Mouse (Mus musculus) WW6 (cell line): ENCODE results near the gene Abcb9.
"Not testable (repeated sequence)": the region's sequence is repeated elsewhere in the genome, so short reads cannot be mapped to it uniquely, and the experiment has no call there.

Source experiments
- DNase-seq: peaks from one replicate; pipeline ENCODE4 v3.0.0-alpha.2; 2013; ENCODE audit warnings: low read depth, low spot score

Abcb9 gene

DNA sequence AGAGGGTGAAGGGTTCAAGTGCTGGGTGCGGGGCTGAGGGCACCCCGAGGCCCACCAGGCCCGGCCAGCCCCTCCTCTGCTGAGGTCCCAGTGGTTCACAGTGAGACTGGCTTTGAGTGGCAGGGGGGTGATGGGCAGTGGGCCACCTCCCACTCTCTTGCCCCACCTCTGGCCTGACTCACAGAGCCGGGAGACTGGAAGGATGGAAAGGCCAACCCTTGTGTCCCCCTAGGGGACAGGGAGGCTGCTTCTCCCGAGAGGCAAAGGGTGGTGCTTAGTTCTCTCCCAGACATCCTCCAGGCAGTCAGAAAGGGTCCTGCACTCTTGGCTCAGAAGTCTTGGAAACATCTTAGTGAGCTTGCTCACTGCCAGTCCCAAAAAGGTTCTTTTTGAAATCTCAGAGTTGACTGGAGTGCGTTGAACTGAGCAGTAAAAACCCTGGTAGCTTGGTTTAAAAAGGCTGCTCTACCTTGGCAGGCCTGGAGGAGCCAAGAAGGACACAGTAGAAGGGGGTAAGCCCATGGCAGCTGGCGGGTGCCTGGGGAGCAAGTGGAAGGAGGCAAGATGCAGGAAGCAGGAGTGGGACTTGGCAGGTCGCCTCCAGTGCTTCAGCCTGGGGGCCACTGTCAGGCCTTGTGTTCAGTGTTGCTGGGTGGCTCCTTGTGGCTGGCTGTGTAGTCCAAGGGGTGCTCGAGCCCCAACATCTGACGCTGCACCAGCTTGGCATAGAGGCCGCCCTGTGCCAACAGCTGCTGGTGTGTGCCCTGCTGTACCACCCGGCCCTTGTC, 33.4 kb downstream of the Abcb9 start:
- no peak for DNase-seq

DNA sequence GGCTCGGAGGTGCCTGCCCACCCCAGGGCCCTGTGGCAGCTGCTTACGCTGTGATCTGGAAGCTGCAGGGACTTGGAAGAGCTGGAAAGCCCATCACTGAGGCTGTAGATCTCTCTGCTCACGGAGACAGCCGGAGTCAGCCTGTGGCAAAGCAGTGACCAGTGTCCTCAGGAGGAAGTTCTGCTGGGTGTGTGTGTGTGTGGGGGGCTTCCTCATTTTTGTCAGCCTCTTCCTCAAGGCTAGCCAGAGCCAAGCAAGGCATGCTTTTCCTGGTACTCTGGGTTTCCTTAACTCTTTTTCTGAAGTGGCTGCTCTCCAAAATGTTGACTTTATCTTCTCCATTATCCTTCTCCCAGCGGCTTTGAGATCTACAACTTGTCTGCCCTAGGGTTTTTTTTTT, 35.9 kb downstream of the Abcb9 start:
- DNase-seq: no peak

DNA sequence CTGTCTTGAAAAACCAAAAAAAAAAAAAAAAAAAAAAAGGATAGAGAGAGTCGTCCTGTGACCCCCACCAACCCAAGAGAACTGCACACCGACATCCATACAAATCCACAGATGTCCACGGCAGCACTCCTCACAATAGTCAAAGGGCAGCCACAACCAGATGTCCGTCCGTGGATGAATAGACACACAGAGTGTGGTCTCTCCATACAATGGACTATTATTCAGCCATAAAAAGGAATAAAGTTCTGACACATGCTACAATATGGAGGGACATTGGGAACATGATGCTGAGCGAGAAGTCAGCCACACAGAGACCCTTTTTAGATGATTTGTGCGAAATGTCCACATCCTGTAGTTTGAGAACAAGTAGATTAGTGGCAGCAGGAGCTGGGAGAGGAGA, 36.8 kb downstream of the Abcb9 start:
- DNase-seq: no peak

- no peak for DNase-seq
Observed at GRCm38 (mm10) chr5:124056956-124057355, 38.6 kb downstream of the Abcb9 start.

DNA sequence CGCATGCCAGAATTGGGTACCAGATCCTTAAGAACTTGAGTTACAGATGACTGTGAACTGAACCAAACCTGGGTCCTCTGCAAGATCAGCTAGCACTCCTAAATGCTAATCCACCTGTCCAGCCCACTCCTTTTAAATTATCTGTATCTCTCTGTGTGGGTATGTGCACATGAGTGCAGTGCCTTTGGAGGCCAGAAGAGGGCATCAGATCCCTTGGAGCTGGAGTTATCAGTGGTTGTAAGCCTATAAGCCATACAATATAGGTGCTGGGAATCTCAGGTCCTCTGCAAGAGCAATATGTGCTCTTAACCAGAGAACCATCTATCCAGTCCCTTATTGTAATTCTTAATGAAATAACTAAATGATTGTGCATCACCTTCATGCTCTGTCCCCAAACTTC, 39.4 kb downstream of the Abcb9 start:
- no peak for DNase-seq

DNA sequence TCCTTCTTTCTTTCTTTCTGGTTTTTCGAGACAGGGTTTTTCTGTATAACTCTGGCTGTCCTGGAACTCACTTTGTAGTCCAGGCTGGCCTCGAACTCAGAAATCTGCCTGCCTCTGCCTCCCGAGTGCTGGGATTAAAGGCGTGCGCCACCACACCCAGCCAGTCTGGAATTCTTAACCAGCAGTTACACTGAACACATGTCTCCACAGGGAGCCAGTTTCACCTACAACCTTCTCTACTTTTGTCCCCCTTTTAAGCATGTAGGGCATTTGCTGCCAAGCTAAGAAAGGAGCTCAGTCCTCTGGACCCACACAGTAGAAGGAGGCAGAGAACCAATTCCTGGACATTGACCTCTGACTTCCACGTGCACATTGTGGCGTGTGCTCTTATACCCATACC, 43.0 kb downstream of the Abcb9 start:
- DNase-seq: not testable (repeated sequence)

- no peak for DNase-seq
Observed at GRCm38 (mm10) chr5:124051899-124052491, 43.6 kb downstream of the Abcb9 start.

DNA sequence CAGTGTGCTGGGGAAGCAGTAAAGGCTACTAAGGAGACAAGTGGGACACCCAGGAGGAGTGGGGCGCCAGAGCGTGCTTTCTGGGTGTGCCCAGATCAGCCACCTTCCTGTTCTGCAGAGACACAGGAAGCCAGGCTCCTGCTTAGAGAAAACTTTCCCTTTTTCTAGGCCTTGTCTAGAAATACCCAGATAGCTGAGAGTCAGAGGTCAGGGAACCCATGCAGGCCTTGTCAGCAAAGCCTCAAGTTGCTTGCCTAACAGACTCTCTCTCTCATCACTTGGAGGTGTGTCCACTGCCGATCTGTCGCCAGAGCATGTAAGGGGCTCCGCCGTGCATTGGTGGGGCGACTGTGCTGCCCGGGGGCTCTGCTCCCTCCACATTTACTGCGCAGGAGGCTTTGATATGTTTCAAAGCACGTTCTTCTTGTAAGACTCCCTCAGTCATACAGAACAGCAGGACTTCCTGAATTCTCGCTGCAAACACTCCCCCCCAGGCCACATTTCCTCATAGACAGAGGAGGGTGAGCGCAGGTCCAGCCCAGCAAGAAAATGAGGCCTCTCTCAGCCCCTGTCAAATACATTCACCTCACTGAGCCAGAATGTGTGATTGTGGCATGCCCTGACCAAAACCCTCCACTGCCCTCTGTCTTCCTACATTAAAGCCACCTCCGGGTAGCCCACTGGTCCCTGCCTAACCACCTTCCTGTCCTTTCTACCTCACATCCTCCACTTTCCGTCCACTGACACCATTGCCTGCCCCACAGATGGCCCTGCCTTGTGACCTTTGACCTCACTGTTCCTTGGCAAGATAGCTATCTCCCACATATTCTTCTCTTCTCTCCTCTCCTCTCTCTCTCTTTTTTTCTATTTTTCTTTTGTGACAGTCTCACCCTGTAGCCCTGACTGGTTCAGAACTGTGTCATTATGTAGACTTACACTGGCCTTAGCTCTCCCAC, 45.2 kb downstream of the Abcb9 start:
- DNase-seq: no peak

GRCm38 (mm10) chr5:124049249-124050045, 46.2 kb downstream of the Abcb9 start:
- no peak for DNase-seq

DNA sequence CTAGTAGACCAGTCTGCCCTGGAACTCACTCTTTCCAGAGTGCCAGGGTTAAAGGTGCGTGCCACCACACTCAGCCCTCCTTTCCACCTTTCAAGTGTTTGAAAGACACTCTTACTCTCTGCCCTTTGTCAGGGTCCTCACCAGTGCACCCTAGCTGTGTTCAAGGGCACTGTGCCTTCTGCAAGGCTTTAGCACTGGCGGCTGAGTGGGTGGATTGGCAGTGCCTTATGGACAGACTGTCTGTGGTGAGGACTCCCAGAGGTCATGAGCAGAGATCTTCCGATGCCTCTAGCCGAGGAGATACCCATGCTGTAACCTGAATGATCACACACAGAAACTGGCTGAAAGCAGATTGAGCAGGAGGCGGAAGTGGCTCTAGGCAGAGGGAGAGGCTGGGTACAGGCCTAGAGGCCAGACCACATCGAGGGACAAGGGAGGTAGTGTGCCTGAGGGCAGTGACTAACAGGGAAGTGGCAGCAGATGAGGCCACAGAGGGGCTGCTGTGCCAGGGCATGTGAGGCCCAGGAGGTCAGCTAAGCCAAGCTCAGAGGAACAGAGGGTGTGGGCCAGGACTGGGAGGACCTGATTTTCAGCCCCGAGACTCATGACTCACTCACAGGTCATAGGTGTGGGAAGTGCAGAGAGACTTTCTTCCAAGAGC, 48.7 kb downstream of the Abcb9 start:
- DNase-seq: no peak

- DNase-seq: no peak
Observed at GRCm38 (mm10) chr5:124045453-124046010, 50.1 kb downstream of the Abcb9 start.

GRCm38 (mm10) chr5:124043999-124044398, 51.6 kb downstream of the Abcb9 start:
- no peak for DNase-seq

DNA sequence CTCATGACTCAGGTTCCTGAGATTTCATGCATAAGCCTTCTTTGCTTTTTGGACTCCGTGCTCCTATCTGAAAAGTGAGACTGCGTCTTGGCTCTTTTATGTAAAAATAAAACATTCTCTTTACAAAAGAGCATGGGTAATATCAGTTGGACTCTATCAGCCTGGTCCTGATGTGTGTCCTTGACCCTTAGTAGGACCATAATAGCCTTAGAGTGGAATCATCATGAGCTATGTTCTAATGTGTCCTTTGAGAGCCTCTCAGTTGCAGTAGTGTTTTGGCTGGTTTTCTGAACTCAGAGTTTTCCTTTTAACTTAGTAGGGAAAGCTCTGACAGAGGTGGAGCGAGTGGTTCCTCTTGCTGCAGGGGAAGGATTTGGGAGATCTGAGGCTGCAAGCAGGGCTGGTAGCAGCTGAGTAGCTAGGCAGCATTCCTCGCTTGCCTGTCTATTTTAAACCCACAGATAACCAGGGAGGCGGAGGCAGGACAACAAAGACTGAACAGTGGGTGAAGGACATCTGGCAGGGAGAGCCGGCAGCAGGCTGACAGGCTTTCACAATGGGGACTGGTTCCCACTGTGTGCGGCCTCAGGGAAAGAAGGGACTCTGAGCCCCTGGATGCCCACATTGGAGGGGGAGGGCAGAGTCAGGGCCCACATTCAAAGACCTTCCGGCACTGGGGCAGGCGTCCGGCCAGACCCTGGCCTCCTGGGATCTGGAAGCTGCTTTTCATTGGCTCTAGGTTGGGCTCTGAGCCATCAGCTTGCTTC, 52.2 kb downstream of the Abcb9 start:
- DNase-seq: no peak

GRCm38 (mm10) chr5:124041097-124041496, 54.5 kb downstream of the Abcb9 start:
- no peak for DNase-seq

GRCm38 (mm10) chr5:124039602-124040001, 56.0 kb downstream of the Abcb9 start:
- no peak for DNase-seq

- DNase-seq: no peak
Observed at GRCm38 (mm10) chr5:124036836-124037235, 58.8 kb downstream of the Abcb9 start.

DNA sequence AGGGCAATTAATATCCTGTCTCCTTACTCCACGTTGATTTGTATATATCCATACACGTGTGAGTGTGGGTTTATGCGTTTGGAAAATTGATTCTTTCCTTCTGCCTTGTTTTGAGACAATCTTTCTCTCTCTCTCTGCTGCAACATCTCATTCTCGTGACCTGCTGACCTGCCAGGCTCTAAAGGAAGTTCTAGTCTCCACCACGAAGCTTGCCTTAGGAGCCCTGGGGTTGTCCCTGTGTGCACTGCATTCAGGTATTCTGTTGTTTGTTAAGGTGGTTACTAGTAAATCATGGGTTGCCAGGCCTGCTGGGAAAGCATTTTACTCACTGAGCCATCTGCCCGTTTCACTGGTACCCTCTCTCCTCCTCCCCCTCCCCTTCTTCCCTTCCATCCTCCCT, 59.3 kb downstream of the Abcb9 start:
- DNase-seq: no peak

GRCm38 (mm10) chr5:124035806-124036205, 59.8 kb downstream of the Abcb9 start:
- no peak for DNase-seq

GRCm38 (mm10) chr5:124035406-124035805, 60.2 kb downstream of the Abcb9 start:
- DNase-seq: no peak

- no peak for DNase-seq
Observed at GRCm38 (mm10) chr5:124034471-124034870, 61.1 kb downstream of the Abcb9 start.
